Mouse (Mus musculus): ENCODE results near the gene Ipo8. TPM values are rescaled to one million over a fixed set of nuclear protein-coding genes. Genes with fewer than 3 reads are reported as not detected.

Gene Ipo8
- 10 to 100 TPM; 22.7 to 23.9 TPM for total RNA-seq (2021)

GRCm38 (mm10) chr6:148830748-148831727 is at the start of gene Ipo8:
TSS of gene Ipo8 (minus strand) at chr6:148831467.
- intact Hi-C loops (cut with DNase I), result loop anchor here (5.0 kb wide), 3 partner anchors 66 to 619 kb away; partner anchors contain the start of genes Amn1, Caprin2 and Ergic2
- DNase-seq (ENCODE audit: low spot score), result peak; percentile 86

GRCm38 (mm10) chr6:148873911-148874310 is 42.6 kb upstream of the Ipo8 start:
- DNase-seq (ENCODE audit: low spot score), result no peak
- intact Hi-C loops (cut with DNase I), result no loop called here

- DNase-seq (ENCODE audit: low spot score), result no peak
- intact Hi-C loops (cut with DNase I), result no loop called here
These were observed 14.4 kb upstream of the Ipo8 start for GRCm38 (mm10) chr6:148845629-148846028.

GRCm38 (mm10) chr6:148841760-148842159 is 10.5 kb upstream of the Ipo8 start:
- no peak for DNase-seq (ENCODE audit: low spot score)
- intact Hi-C loops (cut with DNase I), result no loop called here

GRCm38 (mm10) chr6:148838460-148838859 is 7.2 kb upstream of the Ipo8 start:
- intact Hi-C loops (cut with DNase I), result no loop called here
- no peak for DNase-seq (ENCODE audit: low spot score)

GRCm38 (mm10) chr6:148831728-148832121 is 458 bp upstream of the Ipo8 start:
- no peak for DNase-seq (ENCODE audit: low spot score)
- intact Hi-C loops (cut with DNase I), result loop anchor here (5.0 kb wide), 3 partner anchors 66 to 619 kb away; partner anchors contain the start of genes Amn1, Caprin2 and Ergic2

GRCm38 (mm10) chr6:148830355-148830747 is 916 bp downstream of the Ipo8 start:
- intact Hi-C loops (cut with DNase I), result loop anchor here (5.0 kb wide), 3 partner anchors 67 to 618 kb away; partner anchors contain the start of genes Amn1, Caprin2 and Ergic2
- DNase-seq (ENCODE audit: low spot score), result no peak

- intact Hi-C loops (cut with DNase I), result no loop called here
- no peak for DNase-seq (ENCODE audit: low spot score)
These were observed 5.1 kb downstream of the Ipo8 start for GRCm38 (mm10) chr6:148826119-148826518.

GRCm38 (mm10) chr6:148818624-148819343 is 12.5 kb downstream of the Ipo8 start:
- DNase-seq (ENCODE audit: low spot score), result no peak
- intact Hi-C loops (cut with DNase I), result no loop called here

- DNase-seq (ENCODE audit: low spot score), result no peak
- intact Hi-C loops (cut with DNase I), result no loop called here
These were observed 14.5 kb downstream of the Ipo8 start for GRCm38 (mm10) chr6:148816751-148817150.

GRCm38 (mm10) chr6:148811117-148811516 is 20.1 kb downstream of the Ipo8 start:
- intact Hi-C loops (cut with DNase I), result no loop called here

GRCm38 (mm10) chr6:148799773-148800172 is 31.5 kb downstream of the Ipo8 start:
- DNase-seq (ENCODE audit: low spot score), result no peak
- intact Hi-C loops (cut with DNase I), result loop anchor here (5.0 kb wide), 1 partner anchor 113 kb away; no protein-coding TSS in a partner anchor

More at GRCm38 (mm10) chr6:148811117-148811516, 20.1 kb downstream of the Ipo8 start:
- DNase-seq (ENCODE audit: low spot score), result no peak

GRCm38 (mm10) chr6:148795145-148795544 is 36.1 kb downstream of the Ipo8 start:
- intact Hi-C loops (cut with DNase I), result loop anchor here (5.0 kb wide), 1 partner anchor 117 kb away; no protein-coding TSS in a partner anchor

GRCm38 (mm10) chr6:148789010-148789673 is 42.1 kb downstream of the Ipo8 start:
- DNase-seq (ENCODE audit: low spot score), result no peak
- intact Hi-C loops (cut with DNase I), result no loop called here

More at GRCm38 (mm10) chr6:148795145-148795544, 36.1 kb downstream of the Ipo8 start:
- no peak for DNase-seq (ENCODE audit: low spot score)

GRCm38 (mm10) chr6:148786186-148786585 is 45.1 kb downstream of the Ipo8 start:
- DNase-seq (ENCODE audit: low spot score), result no peak
- intact Hi-C loops (cut with DNase I), result no loop called here

- intact Hi-C loops (cut with DNase I), result no loop called here
- no peak for DNase-seq (ENCODE audit: low spot score)
These were observed 46.8 kb downstream of the Ipo8 start for GRCm38 (mm10) chr6:148784418-148784817.

- intact Hi-C loops (cut with DNase I), result no loop called here
- no peak for DNase-seq (ENCODE audit: low spot score)
These were observed 55.0 kb downstream of the Ipo8 start for GRCm38 (mm10) chr6:148776236-148776635.

GRCm38 (mm10) chr6:148771423-148771822 is 59.8 kb downstream of the Ipo8 start:
- no peak for DNase-seq (ENCODE audit: low spot score)
- intact Hi-C loops (cut with DNase I), result no loop called here

- intact Hi-C loops (cut with DNase I), result no loop called here
- DNase-seq (ENCODE audit: low spot score), result no peak
These were observed 62.8 kb downstream of the Ipo8 start for GRCm38 (mm10) chr6:148768419-148768818.

- intact Hi-C loops (cut with DNase I), result no loop called here
- DNase-seq (ENCODE audit: low spot score), result no peak
These were observed 64.0 kb downstream of the Ipo8 start for GRCm38 (mm10) chr6:148767228-148767627.
